Mouse (Mus musculus) forebrain, embryonic 16.5 days (tissue): ENCODE measurements around the gene Fam208b. TPM values are rescaled to one million over a fixed set of nuclear protein-coding genes. Genes with fewer than 3 reads are reported as not detected.

Experiments
- polyA plus RNA-seq: library from polyadenylated mRNA; unstranded; fragments of >200 nt; fragmentation: Nextera tagmentation; extraction: Ambion mirVana; gene quantifications from 2 replicates; pipeline ENCODE4 v1.2.1, GENCODE M21; 2015

Gene Fam208b
- polyA plus RNA-seq, 1 experiment from 2014 or later = 20.0 TPM

Other genes with a start within 250 kb of the Fam208b start
- 420 and 463 TPM in 2 replicates for gene Gdi2, start 73.0 kb downstream of the Fam208b start, polyA plus RNA-seq
- gene Asb13, start 22.9 kb upstream of the Fam208b start, polyA plus RNA-seq = 12.0 and 19.7 TPM in 2 replicates
- gene Calml3, start 193.2 kb upstream of the Fam208b start, polyA plus RNA-seq = not detected in 2 replicates
- gene Calm4, start 226.6 kb upstream of the Fam208b start, polyA plus RNA-seq = 0.55 TPM in 1 of 2 replicates, not detected in the other
- gene Calm5, start 243.1 kb upstream of the Fam208b start, polyA plus RNA-seq = not detected in 2 replicates